Mouse (Mus musculus) small intestine, adult 2 months (tissue): ENCODE data around the gene Abcg8. TPM values are rescaled to one million over a fixed set of nuclear protein-coding genes. Genes with fewer than 3 reads are reported as not detected.

Experiments used
- H3K27ac ChIP-seq: fragments of 200-500 bp; 2 replicates; pipeline ENCODE4 v1.5.1; 2012; ENCODE audit warnings: low read depth, low read length, control low read depth, inconsistent platforms; ENCODE audit not compliant: insufficient read depth
- H3K27me3 ChIP-seq: fragments of 200-500 bp; 2 replicates; pipeline ENCODE4 v1.6.1; 2012; ENCODE audit warnings: mild to moderate bottlenecking, moderate library complexity, low read length, inconsistent platforms; ENCODE audit not compliant: control insufficient read depth, insufficient read depth
- H3K36me3 ChIP-seq: fragments of 200-500 bp; 2 replicates; pipeline ENCODE4 v1.6.1; 2012; ENCODE audit warnings: mild to moderate bottlenecking, low read length, control low read depth, inconsistent platforms; ENCODE audit not compliant: control insufficient read depth, insufficient read depth
- H3K4me1 ChIP-seq: fragments of 200-500 bp; 2 replicates; pipeline ENCODE4 v1.6.1; 2012; ENCODE audit warnings: low read length, inconsistent platforms, mixed read lengths; ENCODE audit not compliant: control insufficient read depth, insufficient read depth, insufficient read length
- H3K4me3 ChIP-seq: fragments of 200-500 bp; 2 replicates; pipeline ENCODE4 v1.5.1; 2012; ENCODE audit warnings: low read depth, mild to moderate bottlenecking, control low read depth, inconsistent platforms, low read length, moderate library complexity
- CTCF ChIP-seq: fragments of 200-500 bp; IDR thresholded peaks from 2 replicates; pipeline ENCODE4 v1.5.1; 2012; ENCODE audit warnings: low read depth, mild to moderate bottlenecking, control low read depth, inconsistent platforms, low read length, moderate library complexity, mixed read lengths; ENCODE audit not compliant: insufficient replicate concordance, insufficient read length; ENCODE audit errors: extremely low read depth
- POLR2A ChIP-seq: fragments of 200-500 bp; IDR thresholded peaks from 2 replicates; pipeline ENCODE4 v1.6.1; 2012; ENCODE audit warnings: low read depth, mild to moderate bottlenecking, control low read depth, inconsistent platforms, low read length, moderate library complexity
- WGBS: fragments of 180-500 bp; shearing (Covaris S2); methylation state at CpG from one replicate; pipeline ENCODE4 v1.1.7; 2018; 5-methylcytosine and 5-hydroxymethylcytosine counted together
- polyA plus RNA-seq: library from polyadenylated mRNA; depleted of rRNA; stranded (reverse); fragments of >200 nt; gene quantifications from 2 replicates; pipeline ENCODE4 v1.2.3, GENCODE M21; 2012

Abcg8 gene
- polyA plus RNA-seq, 1 experiment = 289 TPM

DNA sequence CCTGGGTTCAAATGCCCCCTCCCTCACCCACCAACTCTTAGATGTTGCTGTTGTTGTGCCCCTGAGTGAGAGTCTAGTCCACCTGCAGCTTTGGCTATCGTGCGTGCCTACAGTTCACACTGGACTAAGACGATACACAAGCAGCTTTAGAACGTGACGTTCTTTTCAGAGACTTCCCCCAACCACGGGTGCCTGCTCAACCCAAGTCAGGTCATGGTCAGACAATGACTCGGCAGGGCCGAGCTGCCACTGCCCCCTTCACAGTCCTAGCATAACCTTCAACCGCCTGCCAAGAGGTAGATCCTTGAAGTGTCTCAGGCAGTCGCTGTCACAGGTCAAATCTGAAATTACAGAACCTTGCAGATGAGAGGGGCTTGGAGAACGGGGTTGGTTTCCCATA, 12.7 kb downstream of the Abcg8 start:
- WGBS = 58% methylated on average over 11 of the region's 11 CpGs
- Histone ChIP-seq H3K27ac (peak overlapping the region; percentile 47), H3K36me3 (peaks cover 46% of the 10 kb centered on the region), H3K4me3 (no peak overlapping the region), H3K27me3 (no peaks in the 10 kb centered on the region), H3K4me1 (peaks cover 22% of the 10 kb centered on the region)
- TF ChIP-seq CTCF (no peak), POLR2A (no peak)

DNA sequence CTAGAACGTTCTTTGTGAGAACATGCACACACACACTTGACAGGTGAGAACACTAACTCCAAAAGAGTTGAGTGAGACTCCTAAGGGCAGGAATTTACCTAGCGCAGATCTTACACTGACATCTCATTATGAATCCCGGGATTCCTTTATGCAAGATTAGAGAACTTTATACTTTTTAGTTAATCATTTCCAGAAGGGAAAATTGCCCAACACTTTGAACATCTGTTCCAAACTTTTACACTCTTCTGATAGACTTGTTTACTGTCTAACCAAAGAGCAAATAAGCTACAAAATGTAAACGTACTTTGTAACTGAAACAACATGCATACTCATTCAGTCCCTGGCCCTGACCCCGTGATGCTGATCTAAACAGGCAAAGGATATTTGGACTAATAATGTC, 13.2 kb downstream of the Abcg8 start:
- TF ChIP-seq POLR2A (no peak), CTCF (no peak)
- Histone ChIP-seq H3K27me3 (no peaks in the 10 kb centered on the region), H3K4me1 (peaks cover 23% of the 10 kb centered on the region), H3K27ac (peak overlapping the region; percentile 76), H3K36me3 (peaks cover 49% of the 10 kb centered on the region), H3K4me3 (no peak overlapping the region)
- 18% methylated on average over 5 of the region's 5 CpGs for WGBS

DNA sequence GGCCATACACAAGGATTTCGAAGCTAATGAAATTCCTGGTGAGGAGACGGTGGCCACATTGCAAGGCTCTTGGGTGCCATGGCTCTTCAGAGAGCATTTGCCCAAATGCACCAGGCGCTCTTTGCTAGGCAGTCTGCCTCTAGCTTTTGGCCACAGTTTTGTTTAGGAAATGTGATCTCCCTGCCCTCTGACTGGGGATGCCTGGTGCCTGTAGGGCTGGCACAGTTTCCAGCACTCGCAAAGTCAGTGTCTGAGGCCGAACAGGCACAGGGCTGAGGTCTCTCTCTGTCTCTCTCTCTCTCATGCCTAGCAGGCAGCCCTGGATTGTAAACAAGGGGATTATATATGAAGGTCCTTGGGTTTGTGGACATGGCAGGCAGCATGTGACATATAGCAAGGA, 14.0 kb downstream of the Abcg8 start:
- WGBS = 77% methylated on average over 5 of the region's 5 CpGs
- Histone ChIP-seq H3K4me1 (peaks cover 24% of the 10 kb centered on the region), H3K36me3 (peaks cover 57% of the 10 kb centered on the region), H3K27me3 (no peaks in the 10 kb centered on the region), H3K4me3 (no peak overlapping the region), H3K27ac (no peak overlapping the region)
- TF ChIP-seq CTCF = no peak
- no peak for TF ChIP-seq POLR2A

DNA sequence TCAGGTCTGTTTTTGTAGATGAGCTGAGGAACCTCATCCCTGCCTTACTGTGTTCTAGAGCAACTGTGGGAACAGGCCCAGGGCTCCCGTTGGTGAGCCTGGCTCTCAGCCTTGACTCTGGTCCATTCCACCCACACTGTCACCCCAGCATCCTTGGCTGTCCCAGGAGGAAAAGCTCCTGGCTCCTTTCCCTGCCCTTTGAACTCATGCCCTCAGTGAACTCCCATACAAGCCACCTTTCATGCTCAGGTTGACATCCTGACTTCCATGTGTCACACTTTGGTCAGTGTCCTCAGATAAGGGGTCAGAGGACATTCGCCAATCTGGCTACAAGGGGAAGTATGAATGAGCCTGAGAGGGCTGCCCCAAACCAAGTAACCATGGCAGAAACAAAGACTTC, 17.6 kb downstream of the Abcg8 start:
- Histone ChIP-seq H3K36me3 (peaks cover 63% of the 10 kb centered on the region), H3K27me3 (no peaks in the 10 kb centered on the region), H3K4me1 (peaks cover 19% of the 10 kb centered on the region), H3K27ac (no peak overlapping the region), H3K4me3 (no peak overlapping the region)
- TF ChIP-seq POLR2A = no peak
- TF ChIP-seq CTCF = no peak
- 39% methylated on average over 2 of the region's 2 CpGs for WGBS

DNA sequence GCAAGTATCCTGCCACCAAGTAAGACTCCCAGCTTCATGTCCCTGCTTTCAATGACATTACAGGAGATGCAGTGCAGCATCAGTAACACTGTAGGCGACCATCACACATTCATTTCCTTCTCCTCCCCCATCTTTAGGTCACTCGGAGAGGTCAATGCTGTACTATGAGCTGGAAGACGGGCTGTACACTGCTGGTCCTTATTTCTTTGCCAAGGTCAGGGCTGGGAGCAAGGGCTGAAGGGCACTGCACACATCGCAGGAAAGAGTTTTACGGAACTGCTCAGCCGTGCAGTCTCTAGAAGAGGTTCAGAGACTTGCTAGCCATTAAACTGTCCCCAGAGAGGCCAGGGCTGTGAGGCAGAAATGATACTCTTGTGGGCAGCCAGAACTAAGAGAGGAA, 20.4 kb downstream of the Abcg8 start:
- Histone ChIP-seq H3K4me3 (no peak overlapping the region), H3K4me1 (peaks cover 10% of the 10 kb centered on the region), H3K36me3 (peaks cover 65% of the 10 kb centered on the region), H3K27me3 (no peaks in the 10 kb centered on the region), H3K27ac (no peak overlapping the region)
- WGBS = 80% methylated on average over 6 of the region's 6 CpGs
- TF ChIP-seq CTCF (no peak), POLR2A (no peak)

DNA sequence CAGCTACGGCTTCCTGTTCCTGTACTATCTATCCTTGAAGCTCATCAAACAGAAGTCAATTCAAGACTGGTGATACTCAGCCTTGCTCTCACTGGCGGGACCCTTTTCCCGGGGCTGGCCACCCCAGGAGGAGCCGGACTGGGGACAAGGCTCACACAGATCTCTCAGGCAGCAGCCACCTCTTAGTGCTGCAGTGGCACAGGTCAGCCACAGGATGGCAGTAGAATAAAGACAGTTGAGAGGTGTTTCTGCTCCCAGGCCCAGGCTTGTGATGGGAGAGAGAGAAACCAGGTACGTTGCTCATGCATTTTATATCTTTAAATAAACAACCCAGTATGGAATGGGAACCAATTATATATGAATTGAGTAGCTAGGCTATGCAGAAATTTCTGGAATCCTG, 22.6 kb downstream of the Abcg8 start:
- TF ChIP-seq POLR2A (no peak), CTCF (peak; percentile 68; the same call in 1 of the 2 replicates)
- Histone ChIP-seq H3K27me3 (no peaks in the 10 kb centered on the region), H3K4me1 (peaks cover 4% of the 10 kb centered on the region; the same call in 1 of the 2 replicates), H3K27ac (no peak overlapping the region), H3K36me3 (peaks cover 47% of the 10 kb centered on the region), H3K4me3 (no peak overlapping the region)
- 26% methylated on average over 5 of the region's 5 CpGs for WGBS

DNA sequence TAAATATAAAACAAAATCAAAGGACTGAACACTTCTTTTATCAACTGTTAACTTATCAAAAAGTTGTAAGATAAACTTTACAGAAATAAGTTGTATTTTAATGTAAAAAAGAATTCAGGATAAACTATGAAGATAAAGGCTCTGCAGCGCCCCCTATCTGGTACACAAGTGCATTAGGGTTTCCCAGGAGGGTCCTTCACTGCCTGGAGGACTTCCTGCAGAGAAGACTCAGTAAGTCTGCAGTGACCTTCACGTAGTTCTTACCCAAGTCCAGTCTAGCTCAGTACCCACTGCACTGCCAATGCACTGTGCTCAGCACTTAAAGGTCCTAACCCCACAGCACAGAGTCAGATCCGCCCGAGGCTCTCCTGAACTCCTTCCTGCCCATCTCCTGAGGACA, 31.3 kb downstream of the Abcg8 start:
- no peak overlapping the region for H3K27ac ChIP-seq
- H3K27me3 ChIP-seq = no peaks in the 10 kb centered on the region
- H3K4me3 ChIP-seq = no peak overlapping the region
- peak; percentile 36; the same call in 1 of the 2 replicates for TF ChIP-seq CTCF
- no peak for TF ChIP-seq POLR2A
- H3K4me1 ChIP-seq = no peaks in the 10 kb centered on the region
- peaks cover 47% of the 10 kb centered on the region for H3K36me3 ChIP-seq
- WGBS = 79% methylated on average over 4 of the region's 4 CpGs
